Mouse (Mus musculus): ENCODE data around the gene Il17ra.

DNA sequence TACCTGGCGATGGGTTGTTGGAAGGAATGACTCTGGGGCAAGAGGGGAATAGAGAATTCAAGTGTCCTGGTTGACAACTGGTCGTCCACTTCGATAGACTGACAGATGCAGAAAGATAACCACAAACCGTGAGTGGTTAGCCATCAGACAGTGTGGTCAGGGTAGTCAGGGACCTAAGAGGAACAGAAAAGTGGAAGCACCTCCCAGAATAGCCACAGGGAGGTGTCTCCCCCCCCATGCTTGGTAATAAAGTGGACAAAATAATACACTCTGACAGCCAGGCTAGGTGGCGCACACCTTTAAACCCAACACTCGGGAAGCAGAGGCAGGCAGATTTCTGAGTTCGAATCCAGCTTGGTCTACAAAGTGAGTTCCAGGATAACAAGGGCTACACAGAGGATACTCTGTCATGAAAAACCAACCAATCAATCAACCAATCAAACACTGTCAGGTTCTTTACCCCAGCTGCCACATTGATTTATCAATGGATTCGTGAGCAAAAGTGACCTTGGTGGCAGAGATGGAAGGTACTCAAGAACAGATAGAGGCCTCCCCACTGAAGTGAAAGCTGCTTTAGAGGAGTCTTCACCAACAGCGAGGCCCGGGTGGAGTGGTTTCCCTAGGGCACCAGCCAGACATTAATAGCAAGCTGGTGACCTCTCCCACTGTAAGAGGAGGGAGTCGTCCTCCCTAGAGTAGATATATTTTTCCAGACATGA, 10.5 kb upstream of the Il17ra start:
- TF ChIP-seq POLR2AphosphoS2 (IDR thresholded peaks at IDR 0.05; ENCODE audit: insufficient read length, low read depth) (no peak), SRF (IDR thresholded peaks at IDR 0.05; ENCODE audit: control insufficient read depth, insufficient read length, low read depth) (no peak), E2F4 (IDR thresholded peaks at IDR 0.05; ENCODE audit: insufficient read depth) (no peak), USF1 (IDR thresholded peaks at IDR 0.05; ENCODE audit: low read depth) (no peak), POLR2A (IDR thresholded peaks at IDR 0.05; ENCODE audit: insufficient read length, low read depth) (no peak), MYOG (IDR thresholded peaks at IDR 0.05; ENCODE audit: control insufficient read depth in 1 of 3, insufficient read depth in 1 of 3, insufficient read length in 2 of 3, low read depth in 2 of 3) (no peak), CEBPB (IDR thresholded peaks at IDR 0.05; ENCODE audit: insufficient read depth, poor library complexity, severe bottlenecking) (no peak), REST (IDR thresholded peaks at IDR 0.05; ENCODE audit: insufficient read depth, insufficient read length) (no peak), MAX (IDR thresholded peaks at IDR 0.05; ENCODE audit: low read depth) (no peak), TCF12 (IDR thresholded peaks at IDR 0.05; ENCODE audit: insufficient read depth, poor library complexity, severe bottlenecking) (no peak)
